Mouse (Mus musculus): ENCODE data around the gene AC109138.7.

AC109138.7 gene

GRCm38 (mm10) chr19:4214071-4214770 is at the start of gene AC109138.7, which contains the start of gene Clcf1:
TSS of gene AC109138.7 (plus strand) at chr19:4214357.
TSS of gene Clcf1 (plus strand) at chr19:4214238.
- peak; percentile 71 for DNase-seq (ENCODE audit: low read depth)

- no peak for DNase-seq (ENCODE audit: low read depth)
Observed at GRCm38 (mm10) chr19:4164721-4165120, 49.4 kb upstream of the AC109138.7 start.

GRCm38 (mm10) chr19:4166678-4167476 is 47.3 kb upstream of the AC109138.7 start:
- no peak for DNase-seq (ENCODE audit: low read depth)

GRCm38 (mm10) chr19:4169378-4169784 is 44.8 kb upstream of the AC109138.7 start:
- peak; percentile 94 for DNase-seq (ENCODE audit: low read depth)

GRCm38 (mm10) chr19:4169810-4170209 is 44.3 kb upstream of the AC109138.7 start:
- DNase-seq (ENCODE audit: low read depth) = no peak

- no peak for DNase-seq (ENCODE audit: low read depth)
Observed at GRCm38 (mm10) chr19:4170723-4171392, 43.3 kb upstream of the AC109138.7 start.

GRCm38 (mm10) chr19:4171393-4172290 is 42.5 kb upstream of the AC109138.7 start:
- DNase-seq (ENCODE audit: low read depth) = no peak

GRCm38 (mm10) chr19:4172925-4173324 is 41.2 kb upstream of the AC109138.7 start:
- DNase-seq (ENCODE audit: low read depth) = no peak

GRCm38 (mm10) chr19:4175368-4175947 is 38.7 kb upstream of the AC109138.7 start, which contains the start of gene Carns1:
TSS of gene Carns1 (minus strand) at chr19:4175479.
- no peak for DNase-seq (ENCODE audit: low read depth)

GRCm38 (mm10) chr19:4180411-4180810 is 33.7 kb upstream of the AC109138.7 start:
- no peak for DNase-seq (ENCODE audit: low read depth)

GRCm38 (mm10) chr19:4181892-4182291 is 32.3 kb upstream of the AC109138.7 start:
- DNase-seq (ENCODE audit: low read depth) = no peak

- no peak for DNase-seq (ENCODE audit: low read depth)
Observed at GRCm38 (mm10) chr19:4183689-4184088, 30.5 kb upstream of the AC109138.7 start.

GRCm38 (mm10) chr19:4184976-4185975 is 28.9 kb upstream of the AC109138.7 start:
- no peak for DNase-seq (ENCODE audit: low read depth)

GRCm38 (mm10) chr19:4187303-4187702 is 26.9 kb upstream of the AC109138.7 start:
- DNase-seq (ENCODE audit: low read depth) = no peak

GRCm38 (mm10) chr19:4189051-4189620 is 25.0 kb upstream of the AC109138.7 start:
- no peak for DNase-seq (ENCODE audit: low read depth)

GRCm38 (mm10) chr19:4190831-4191334 is 23.3 kb upstream of the AC109138.7 start, which contains the start of gene Tbc1d10c:
TSS of gene Tbc1d10c (minus strand) at chr19:4191284.
- no peak for DNase-seq (ENCODE audit: low read depth)

GRCm38 (mm10) chr19:4191528-4192250 is 22.5 kb upstream of the AC109138.7 start, which contains the start of gene Ppp1ca:
TSS of gene Ppp1ca (plus strand) at chr19:4192065.
- DNase-seq (ENCODE audit: low read depth) = peak; percentile 73

GRCm38 (mm10) chr19:4192251-4192985 is 21.7 kb upstream of the AC109138.7 start:
- DNase-seq (ENCODE audit: low read depth) = no peak
